Comparison of ENCODE assay signal across 3 mouse cellular contexts in the genomic region with DNA sequence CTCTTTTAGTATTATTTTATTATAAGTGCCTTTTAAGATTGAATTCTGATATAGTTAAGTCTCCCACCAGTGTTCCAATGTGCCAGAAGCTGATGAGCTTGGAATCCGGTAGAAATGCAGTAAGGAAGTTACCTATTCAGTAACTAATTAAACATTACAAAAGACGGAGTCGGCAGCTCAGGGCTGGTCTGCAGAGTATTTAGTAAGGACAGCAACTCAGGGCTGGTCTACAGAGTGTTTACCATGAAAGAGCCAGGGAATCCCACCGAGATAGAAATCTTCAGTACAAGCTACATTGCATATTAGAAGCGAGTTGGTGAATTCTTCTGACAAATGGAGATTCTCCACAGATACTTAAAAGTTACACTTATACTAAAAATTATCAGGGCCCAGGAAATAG.
DNase-seq lines count a peak whose midpoint lies in the region.

No protein-coding gene starts in this region.

- DNase-seq in ES-CJ7 (ENCODE audit: low read depth, low spot score) (peak; percentile 39), R1 (ENCODE audit: low read depth, low spot score) (peak; percentile 85), ZHBTc4 (ENCODE audit: low read depth, low spot score) (peak; percentile 53)
